ENCODE assay signal across 7 mouse cellular contexts in genomic region chr1:180226766-180227165, GRCm38 (mm10). TPM values are rescaled to one million over a fixed set of nuclear protein-coding genes. Genes with fewer than 3 reads are reported as not detected.
DNase-seq lines count a peak whose midpoint lies in the region; ATAC-seq lines count a peak whose summit lies in the region.

No protein-coding gene starts in this region.

- peak overlapping the region; percentile 64 for H3K4me2 ChIP-seq in lung, embryonic 15.5 days
- H3K4me2 ChIP-seq in forebrain, embryonic 15.5 days (replicated peaks), result peak overlapping the region; percentile 82; the same call in 1 of the 2 replicates
- peak overlapping the region; percentile 72; the same call in 1 of the 2 replicates for H3K4me2 ChIP-seq in limb, embryonic 11.5 days (ENCODE audit: low read depth, severe bottlenecking)

- WGBS in lung, embryonic 15.5 days, result 73% methylated on average over 3 of the region's 3 CpGs
- WGBS in forebrain, embryonic 15.5 days, result 76% methylated on average over 3 of the region's 3 CpGs
- 79% methylated on average over 3 of the region's 3 CpGs for WGBS in limb, embryonic 11.5 days

- no peak overlapping the region for H3K9ac ChIP-seq in lung, embryonic 15.5 days
- no peak overlapping the region for H3K9ac ChIP-seq in forebrain, embryonic 15.5 days (replicated peaks)
- no peak overlapping the region; the same call in 1 of the 2 replicates for H3K9ac ChIP-seq in limb, embryonic 11.5 days (ENCODE audit: low read length)

- no peaks in the 10 kb centered on the region for H3K36me3 ChIP-seq in lung, embryonic 15.5 days
- no peaks in the 10 kb centered on the region for H3K36me3 ChIP-seq in forebrain, embryonic 15.5 days
- H3K36me3 ChIP-seq in limb, embryonic 11.5 days (ENCODE audit: control insufficient read depth, insufficient read depth, low read length), result no peaks in the 10 kb centered on the region

- no peaks in the 10 kb centered on the region for H3K27me3 ChIP-seq in lung, embryonic 15.5 days
- no peaks in the 10 kb centered on the region for H3K27me3 ChIP-seq in forebrain, embryonic 15.5 days
- H3K27me3 ChIP-seq in limb, embryonic 11.5 days (ENCODE audit: control insufficient read depth, insufficient read depth, low read length), result no peaks in the 10 kb centered on the region

- H3K27ac ChIP-seq in lung, embryonic 15.5 days, result peak overlapping the region; percentile 65
- no peak overlapping the region for H3K27ac ChIP-seq in forebrain, embryonic 15.5 days (replicated peaks)
- no peak overlapping the region for H3K27ac ChIP-seq in limb, embryonic 11.5 days (replicated peaks; ENCODE audit: low read depth, low read length)

- no peak overlapping the region for H3K4me3 ChIP-seq in lung, embryonic 15.5 days
- H3K4me3 ChIP-seq in forebrain, embryonic 15.5 days, result no peak overlapping the region
- no peak overlapping the region for H3K4me3 ChIP-seq in limb, embryonic 11.5 days (ENCODE audit: low read depth, low read length)

- peaks cover 6% of the 10 kb centered on the region; the same call in 1 of the 2 replicates for H3K4me1 ChIP-seq in lung, embryonic 15.5 days
- peaks cover 9% of the 10 kb centered on the region; the same call in 1 of the 2 replicates for H3K4me1 ChIP-seq in forebrain, embryonic 15.5 days
- peaks cover 8% of the 10 kb centered on the region for H3K4me1 ChIP-seq in limb, embryonic 11.5 days (ENCODE audit: control insufficient read depth, insufficient read depth, low read length)

- ATAC-seq in lung, embryonic 15.5 days (ENCODE audit: borderline replicate concordance, extremely low read depth, low FRiP score, low TSS enrichment), result no peak
- ATAC-seq in forebrain, embryonic 15.5 days (replicated peaks), result no peak
- ATAC-seq in limb, embryonic 11.5 days (ENCODE audit: insufficient number of reproducible peaks, low FRiP score, low TSS enrichment, low read depth), result no peak; the same call in 1 of the 2 replicates

- H3K9me3 ChIP-seq in lung, embryonic 15.5 days, result no peaks in the 10 kb centered on the region
- H3K9me3 ChIP-seq in forebrain, embryonic 15.5 days, result peaks cover 4% of the 10 kb centered on the region; the same call in 1 of the 2 replicates
- no peaks in the 10 kb centered on the region for H3K9me3 ChIP-seq in limb, embryonic 11.5 days (ENCODE audit: control insufficient read depth, low read length)

- no peak for DNase-seq in lung, postnatal 25 days (ENCODE audit: low spot score)
- no peak for DNase-seq in limb, embryonic 11.5 days (ENCODE audit: low spot score)
- peak; percentile 70 for DNase-seq in retina, embryonic 14.5 days (ENCODE audit: low spot score)
- no peak for DNase-seq in urinary bladder, postnatal 14 days (ENCODE audit: low spot score)
- DNase-seq in frontal cortex, postnatal 10 days (ENCODE audit: low spot score in 2 of 2), result no peak

RNA-seq across cellular contexts. Expression of gene Coq8a, which starts 27.4 kb away (rescaled TPM):
- polyA plus RNA-seq in lung, embryonic 15.5 days (2015; fragmentation: Nextera tagmentation; extraction: Ambion mirVana), result 8.3 and 9.3 TPM in 2 replicates
- polyA plus RNA-seq in forebrain, embryonic 15.5 days (2015; fragmentation: Nextera tagmentation; extraction: Ambion mirVana), result 4.5 and 4.6 TPM in 2 replicates
- polyA plus RNA-seq in limb, embryonic 11.5 days (2014; fragmentation: Nextera tagmentation; extraction: Ambion mirVana), result 2.0 and 2.3 TPM in 2 replicates

RNA-seq across cellular contexts. Expression of gene Psen2, which starts 36.5 kb away (rescaled TPM):
- 10.3 and 10.4 TPM in 2 replicates for polyA plus RNA-seq in lung, embryonic 15.5 days (2015; fragmentation: Nextera tagmentation; extraction: Ambion mirVana)
- polyA plus RNA-seq in forebrain, embryonic 15.5 days (2015; fragmentation: Nextera tagmentation; extraction: Ambion mirVana), result 9.9 and 13.8 TPM in 2 replicates
- polyA plus RNA-seq in limb, embryonic 11.5 days (2014; fragmentation: Nextera tagmentation; extraction: Ambion mirVana), result 7.4 and 8.3 TPM in 2 replicates
